Mouse (Mus musculus) thymus, postnatal 0 days (tissue): ENCODE measurements at regions not wholly inside any gene's neighbourhood (a gene's known extent, or its start where the extent isn't known, plus 50 kb on each side); places are given as distances from the start of the nearest gene placed in this dataset.

Experiments used
- DNase-seq: peaks from one replicate; pipeline ENCODE4 v3.0.0-alpha.2; 2015; ENCODE audit warnings: low spot score

DNA sequence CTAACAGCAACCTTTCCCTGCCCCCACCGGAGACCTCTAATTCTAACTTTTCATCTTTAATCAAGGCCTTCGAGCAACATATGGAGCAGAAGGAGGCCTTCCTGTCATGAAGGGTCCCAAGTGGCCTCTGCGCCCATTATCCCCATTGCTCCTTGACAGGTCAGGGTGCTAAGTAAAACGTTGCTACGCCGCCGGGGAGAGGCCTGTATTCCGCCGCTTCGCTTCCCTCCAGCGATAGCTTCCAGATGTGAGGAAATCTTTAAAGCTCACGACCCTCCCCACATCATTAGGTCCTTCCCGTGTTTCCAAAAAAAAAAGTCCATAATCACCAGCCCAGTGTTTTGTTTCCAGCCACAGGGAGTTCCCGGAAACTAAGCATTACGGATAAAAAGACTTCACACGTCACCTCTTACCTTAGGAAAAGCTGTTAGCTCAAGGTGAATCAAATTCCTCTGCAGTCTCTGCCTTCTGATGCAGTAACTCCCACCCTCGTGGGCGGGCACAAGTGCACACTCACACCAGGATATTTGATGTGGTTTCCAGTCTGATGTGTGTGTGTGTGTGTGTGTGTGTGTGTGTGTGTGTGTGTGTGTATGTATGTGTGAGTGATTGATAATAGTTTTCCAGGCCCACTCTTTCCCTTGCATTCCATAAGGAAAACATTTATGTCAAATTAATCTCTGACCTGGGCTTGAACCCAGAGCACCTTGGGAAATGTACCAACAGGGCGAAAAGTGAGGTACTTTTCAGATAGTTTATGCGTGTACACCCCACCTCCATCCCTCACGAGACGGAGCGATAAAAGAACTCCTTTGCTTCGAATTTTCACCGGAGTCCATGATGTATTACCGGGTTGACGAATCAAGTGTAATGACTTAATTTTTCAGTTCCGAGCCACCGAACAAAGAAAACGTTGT lies 107.5 kb downstream of the Gm45692 start:
- no peak for DNase-seq

DNA sequence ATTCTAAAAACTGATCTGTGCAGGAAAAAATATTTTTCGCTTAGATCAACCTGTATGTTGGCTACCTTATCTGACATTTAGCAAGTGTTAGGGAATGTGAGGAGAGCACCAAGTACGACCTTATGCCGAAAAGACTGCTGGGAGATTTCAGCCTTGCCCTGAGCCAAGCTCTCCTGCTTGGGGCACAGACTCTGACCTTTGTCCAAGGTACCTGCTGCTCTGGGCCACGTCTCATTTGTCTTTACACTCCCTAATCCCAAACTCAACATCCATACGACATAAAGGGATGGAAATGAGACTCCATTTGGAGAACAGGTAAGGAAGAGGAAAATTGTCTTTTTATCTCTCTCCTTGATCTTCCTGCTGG lies 108.2 kb downstream of the Gm45692 start:
- DNase-seq: no peak

DNA sequence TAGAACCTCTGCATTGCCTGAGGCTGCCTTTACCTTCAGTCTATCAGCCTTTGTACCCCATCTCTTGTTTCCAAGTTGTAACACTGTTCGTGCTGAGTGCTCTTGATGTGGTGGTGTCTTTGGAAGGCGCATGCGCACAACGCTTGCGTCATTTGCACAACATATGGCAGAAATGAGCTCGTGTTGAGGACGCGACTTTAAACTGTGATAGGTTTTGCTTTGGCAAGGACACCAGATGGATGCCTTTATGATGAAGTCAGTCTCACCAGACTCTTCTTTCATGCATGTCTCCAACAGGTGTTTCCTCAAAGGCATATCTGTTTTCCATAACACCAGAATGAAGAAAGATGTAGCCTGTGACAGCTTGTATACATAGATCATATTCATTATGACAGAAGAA lies 110.2 kb downstream of the Gm45692 start:
- DNase-seq: no peak

DNA sequence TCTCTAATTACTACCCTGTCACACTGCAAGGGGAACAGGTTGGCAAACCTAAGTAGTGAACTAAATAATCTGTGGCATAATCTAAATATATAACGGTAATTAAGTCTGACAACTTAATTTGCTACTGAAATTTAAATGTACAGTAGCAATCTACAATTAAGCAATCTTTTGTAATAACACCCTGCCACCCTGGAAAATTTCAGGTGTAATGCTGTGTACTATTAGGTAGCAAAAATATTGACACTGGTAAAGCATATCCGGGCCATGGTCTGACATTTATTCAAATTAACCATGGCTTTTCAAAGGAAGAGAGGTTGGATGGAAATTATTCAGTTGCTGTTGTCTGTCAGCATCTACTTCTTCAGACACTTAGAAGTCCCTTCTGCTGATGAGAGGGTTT lies 119.7 kb downstream of the Gm45692 start:
- no peak for DNase-seq

DNA sequence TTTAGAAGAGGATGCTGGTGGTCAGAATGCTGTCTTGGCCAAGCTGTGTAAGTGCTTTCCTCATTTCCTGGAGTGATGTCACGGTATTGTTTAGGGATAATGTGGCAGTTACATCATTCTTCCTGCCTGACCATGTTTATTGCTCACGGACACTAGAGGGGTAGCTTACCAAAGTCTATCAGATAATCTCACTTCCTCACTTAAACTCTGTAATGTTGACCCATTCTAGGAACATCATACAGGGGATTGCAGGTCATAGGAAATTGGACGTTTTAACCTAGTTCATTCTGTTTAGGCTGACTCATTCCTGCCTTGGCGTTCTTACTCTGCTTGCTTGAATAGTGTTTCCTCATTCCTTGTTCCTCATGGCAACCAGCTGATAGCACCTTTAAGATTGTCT lies 120.3 kb downstream of the Gm45692 start:
- no peak for DNase-seq

DNA sequence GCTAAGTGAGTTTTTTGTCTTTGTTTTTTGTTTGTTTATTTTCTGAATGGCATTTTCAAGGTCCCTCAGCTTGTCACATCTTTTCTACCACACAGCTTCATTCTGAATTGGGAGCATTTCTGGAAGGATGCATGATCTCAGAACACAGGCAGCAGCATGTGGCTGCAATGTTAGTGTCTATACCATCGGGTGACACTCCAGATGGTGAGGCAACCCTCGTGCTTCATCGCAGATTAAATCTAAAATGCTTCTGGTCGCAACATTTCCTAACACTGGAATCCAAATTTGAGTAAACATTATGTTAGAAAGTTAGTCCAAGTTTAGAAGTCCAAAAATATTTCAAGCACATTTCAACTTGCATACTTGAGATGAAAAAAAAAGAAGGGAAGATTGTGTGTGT lies 124.4 kb downstream of the Gm45692 start:
- DNase-seq: no peak

DNA sequence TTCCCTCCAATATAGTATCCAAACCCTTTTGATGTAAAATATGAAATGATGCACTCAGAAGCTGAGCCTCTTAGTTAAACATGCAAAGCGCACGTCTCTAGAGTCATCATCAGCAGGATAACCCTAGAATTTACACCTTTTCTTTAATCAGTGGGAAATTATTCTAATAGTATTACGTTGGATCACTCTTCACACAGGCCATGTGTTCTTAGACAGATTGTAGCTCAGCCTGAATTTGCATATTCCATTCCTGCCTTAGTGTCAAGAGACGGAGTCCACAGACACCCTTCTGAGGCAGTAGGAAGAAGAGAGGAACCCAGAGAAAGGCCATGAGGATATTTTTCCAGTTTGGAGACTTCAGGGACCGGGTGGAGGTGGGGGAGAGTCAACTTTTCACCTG lies 125.0 kb downstream of the Gm45692 start:
- DNase-seq: no peak

DNA sequence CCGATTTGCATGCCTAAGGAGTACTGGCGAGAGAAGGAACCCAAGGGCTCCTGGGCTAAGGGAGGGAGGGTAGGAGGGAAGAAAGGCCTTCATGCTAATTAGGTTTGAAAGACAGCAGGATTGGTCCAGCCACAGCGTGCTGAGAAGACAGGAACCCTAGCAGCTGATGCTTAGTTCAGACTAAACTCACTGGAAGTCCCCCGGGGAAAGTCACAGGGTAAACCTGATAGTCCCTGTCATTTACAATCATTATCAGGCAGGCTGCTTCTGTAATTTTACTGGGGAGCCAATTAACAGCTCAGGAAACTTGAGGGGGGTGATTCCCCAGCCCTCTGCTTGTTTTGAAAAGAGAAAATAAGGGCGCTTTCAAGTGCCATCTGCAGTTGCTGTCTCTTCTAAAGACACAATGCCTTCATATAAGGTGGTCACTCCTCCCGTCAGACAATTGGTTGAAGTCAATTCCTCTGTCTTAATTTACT lies 135.9 kb downstream of the Gm45692 start:
- no peak for DNase-seq

DNA sequence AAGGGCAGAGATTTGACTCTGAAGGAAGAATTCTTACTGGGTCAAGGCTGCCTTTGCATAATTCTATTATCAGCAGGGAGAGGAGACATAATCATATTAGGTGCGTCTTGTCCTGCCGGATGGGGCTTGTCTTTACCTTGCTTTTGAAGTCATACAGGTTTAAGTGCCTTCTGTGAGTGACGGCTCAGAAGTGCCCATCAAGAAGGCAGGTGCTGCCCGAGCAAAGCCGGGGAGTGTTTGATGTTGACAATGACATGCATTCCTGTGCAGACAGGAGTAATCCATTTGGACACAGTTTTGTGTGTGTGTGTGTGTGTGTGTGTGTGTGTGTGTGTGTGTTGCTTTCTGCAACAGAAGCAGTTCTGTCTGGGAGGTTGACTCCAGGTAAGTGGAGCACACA lies 141.0 kb downstream of the Gm45692 start:
- DNase-seq: no peak

DNA sequence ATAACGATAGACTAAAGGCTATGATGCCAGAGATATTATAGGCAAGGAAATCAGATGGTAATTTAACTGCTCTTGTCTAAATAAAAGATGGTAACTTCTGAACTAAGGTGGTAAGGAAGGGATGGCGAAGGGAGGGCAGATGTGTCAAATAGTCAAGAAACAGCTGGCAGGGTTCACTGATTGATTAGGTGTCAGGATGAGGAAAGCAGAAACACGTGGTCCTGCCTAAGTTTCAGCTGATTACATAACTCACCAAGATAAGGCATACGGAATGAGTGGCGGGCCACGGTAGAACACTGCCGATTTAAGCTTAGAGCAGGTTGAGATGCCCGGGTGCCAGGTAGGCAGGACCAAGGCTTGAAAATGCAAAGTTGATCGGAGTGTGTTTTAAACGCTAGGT lies 143.2 kb downstream of the Gm45692 start:
- DNase-seq: no peak

DNA sequence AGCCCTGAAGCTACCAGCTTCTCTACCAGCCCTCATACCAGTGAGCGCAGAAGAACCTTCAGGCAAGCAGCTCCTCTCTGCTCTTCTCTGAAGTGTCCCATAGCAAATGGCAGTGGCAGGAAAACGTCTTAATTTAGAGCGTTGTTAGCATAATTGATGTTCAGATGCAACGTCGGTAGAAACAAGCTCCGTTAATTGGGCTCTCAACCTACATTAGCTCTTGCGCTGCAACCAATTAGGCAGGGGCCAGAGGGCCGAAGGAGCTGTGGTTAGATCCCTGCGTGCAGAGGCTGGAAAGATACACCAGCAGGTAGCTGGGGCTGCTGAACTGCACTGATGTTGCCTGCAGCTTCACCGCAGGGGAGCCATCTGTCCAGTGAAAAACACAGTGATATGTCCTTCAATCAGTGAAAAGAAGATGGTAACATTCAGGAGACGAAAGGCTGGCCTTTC lies 145.6 kb downstream of the Gm45692 start:
- no peak for DNase-seq

DNA sequence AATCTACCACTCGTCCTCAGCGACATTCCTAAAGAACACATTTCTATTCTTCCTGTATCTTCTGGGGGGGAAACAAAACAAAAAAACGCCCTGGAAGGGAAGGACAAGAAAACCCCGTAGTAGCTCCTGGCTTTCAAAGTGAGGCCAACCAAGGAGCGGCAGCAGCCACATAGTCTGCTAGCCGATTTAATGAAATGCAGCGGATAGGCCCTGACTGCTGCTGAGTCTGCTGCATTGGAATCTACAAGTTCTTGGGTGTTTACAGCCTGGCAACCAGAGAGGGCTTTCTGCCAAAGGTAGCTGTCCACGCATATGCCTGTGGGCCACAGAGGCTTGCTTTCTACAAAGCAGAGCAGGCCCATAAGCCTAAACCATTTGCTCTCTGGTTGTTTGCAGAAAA lies 146.0 kb downstream of the Gm45692 start:
- no peak for DNase-seq

DNA sequence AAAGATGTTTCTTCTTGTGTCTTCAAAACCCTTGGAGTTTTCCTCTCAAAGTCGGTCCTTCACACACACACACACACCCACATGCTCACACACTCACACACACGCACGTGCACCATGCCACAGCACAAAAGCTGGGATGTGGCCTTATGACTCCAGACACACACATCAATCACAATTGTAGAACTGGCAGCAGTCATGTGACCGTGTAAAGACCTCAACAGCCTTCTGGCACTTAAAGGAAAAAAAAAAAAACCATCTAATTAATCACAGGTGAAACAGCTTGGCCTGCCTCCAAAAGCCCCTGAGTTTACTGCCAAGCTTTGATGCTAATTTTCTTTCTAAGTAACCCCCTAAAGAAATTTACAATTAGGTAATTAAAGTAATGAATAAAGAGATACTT lies 147.1 kb downstream of the Gm45692 start:
- DNase-seq: no peak

DNA sequence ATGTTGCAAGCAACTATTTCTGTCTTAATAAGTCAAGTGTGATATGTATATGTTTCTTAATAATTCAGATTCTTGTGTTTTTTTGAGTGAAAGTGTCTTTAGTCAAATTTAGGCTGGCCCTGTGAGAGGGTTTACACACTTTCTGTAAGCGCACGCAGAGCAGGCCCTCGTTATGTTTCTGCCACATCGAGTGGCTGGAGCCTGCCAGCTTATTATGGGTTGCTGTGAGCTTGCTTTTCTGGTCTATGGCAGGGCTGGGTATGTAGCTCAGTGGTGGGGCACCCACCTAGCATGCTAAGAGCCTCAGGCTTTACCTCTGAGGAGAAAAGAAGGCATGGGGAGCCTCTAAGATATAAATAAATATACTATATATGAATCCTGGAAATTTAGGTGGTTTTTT lies 148.2 kb downstream of the Gm45692 start:
- DNase-seq: no peak

DNA sequence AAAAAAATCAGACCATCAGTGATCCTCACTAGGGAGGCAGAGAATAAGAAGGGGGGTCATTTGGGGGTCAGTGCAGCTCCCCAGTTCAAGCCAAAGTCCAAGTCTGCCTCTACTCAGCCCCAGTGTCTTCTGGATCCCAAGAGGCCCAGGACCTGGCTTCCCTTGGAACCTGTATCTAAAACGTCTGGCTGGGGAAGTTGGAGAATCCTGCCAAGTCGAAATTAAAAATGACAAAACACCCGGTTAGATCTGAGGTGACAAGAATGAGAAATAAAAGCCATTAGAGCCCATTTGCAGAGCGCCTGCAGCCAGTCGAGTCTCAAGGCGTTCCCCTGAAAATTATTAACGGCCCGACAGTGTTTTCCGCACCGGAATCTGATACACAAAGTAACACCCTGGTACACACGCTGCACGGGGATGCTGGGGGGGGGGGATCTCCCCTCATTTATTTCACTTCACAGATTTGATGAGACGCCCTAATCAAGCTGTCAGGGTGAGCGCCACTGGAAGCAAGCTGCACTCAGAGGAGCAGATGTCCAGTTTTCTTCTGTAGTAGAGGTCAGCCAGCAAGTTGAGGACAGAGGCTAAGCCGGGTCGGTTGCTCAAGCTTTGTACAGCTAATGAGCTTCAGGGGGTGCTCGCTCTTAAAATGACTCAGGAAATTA lies 149.5 kb downstream of the Gm45692 start:
- DNase-seq: no peak

DNA sequence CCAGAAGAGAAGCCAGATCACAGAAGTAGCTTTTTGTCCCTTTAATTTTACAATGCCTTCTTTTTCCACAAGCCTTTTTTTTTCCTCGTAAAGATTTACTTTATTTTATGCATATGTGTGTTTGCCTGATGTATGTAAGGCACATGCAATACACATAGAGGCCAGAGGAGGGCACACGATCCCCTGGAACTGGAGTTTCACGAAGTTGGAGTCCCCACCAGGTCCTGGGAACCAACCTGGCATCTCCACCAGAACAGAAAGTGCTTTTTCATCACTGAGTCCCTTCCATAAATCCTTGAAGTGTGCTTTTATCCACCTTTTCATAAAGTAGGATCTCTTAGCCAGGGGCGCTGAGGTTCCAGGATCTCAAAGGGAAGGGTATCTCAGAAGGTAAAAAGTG lies 152.8 kb downstream of the Gm45692 start:
- DNase-seq: peak; percentile 11

DNA sequence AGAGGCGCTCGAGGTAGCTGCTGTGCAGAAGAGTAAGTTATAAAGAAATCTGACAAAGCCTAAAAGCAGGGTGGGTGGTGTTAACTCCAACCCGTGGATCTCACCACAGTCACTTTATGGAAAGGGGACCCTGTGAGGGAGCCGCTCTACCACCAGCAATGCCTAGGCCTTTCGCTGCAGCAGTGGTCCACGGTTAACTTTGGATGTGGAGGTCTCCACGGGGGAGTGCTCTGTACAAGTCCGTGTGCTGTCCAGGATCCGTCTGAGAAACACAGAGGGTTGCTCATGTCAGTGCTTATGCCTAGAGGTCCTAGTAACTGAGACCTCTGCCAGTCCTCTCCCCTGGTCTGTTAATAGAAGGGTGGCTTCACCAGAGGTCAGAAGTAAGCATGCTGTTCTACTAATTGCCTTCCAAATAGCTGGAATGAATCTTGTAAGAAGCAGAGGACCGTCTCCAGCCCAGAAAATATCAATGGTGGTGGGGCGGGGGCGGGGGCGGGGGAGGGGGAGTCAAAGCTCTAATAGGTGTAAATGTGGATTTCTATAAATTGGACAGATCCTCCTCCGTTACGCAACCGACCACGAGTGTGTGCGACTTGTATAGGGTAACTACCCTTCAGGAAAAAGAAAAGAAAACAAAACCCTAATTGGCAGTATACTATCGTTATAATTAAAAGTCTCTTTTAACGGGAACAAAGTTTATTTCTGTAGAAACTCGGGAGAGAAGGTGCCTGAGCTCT lies 153.5 kb downstream of the Gm45692 start:
- no peak for DNase-seq

DNA sequence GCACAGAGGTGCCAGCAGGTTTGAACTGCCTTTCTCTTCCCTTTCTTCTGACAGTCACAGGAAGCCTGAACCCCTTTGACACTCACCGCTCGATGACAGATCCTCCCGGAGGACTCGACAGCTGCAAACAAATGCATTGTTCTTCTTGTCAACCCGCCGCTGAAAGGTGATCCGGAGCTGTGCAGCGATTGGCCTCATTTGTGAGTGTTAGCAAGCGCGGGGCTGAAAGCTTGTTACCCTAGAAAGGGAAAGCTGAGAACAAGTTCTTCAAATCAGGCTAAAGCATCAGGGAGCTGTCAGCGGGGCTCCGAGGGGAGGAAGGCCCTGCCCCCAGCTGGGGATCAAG lies 154.1 kb downstream of the Gm45692 start:
- DNase-seq: peak; percentile 5

DNA sequence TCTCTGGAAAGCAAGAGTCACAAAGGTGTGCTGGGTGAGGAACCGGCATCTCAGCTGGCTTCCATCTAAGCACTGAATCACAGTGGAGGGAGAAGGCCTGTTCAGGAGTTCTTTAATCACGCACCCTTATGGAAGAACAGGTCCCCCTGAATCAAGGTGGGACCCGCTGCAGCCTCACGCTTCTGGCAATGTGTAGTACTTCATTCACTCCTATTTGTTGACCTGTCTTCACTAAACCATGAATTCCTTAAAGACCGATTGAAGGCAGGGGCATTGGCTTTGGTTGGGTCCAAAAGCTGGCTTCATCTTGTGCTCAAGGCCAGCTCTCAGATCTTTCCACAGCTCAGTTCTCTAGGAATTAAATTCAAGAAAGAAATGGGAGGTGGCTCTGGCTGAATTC lies 154.5 kb downstream of the Gm45692 start:
- DNase-seq: no peak

DNA sequence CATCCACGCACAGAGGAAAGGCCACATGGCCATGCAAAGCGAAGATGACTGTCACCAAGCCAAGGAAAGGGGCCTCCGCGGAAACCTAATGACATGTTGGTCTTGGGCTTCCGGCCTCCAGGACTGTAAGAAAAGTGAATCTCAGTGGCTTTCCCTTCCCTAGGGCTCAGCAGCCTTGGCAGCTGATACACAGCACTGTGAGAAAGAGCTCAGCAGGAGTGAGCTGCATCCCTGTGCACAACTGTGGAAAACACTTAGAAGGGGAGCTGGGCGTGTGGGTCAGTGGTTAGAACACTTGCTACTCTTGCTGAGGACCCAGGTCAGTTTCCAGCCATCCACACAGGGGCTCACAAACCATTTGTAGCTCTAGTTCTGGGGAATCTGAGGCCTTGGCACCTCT lies 155.1 kb downstream of the Gm45692 start:
- no peak for DNase-seq

DNA sequence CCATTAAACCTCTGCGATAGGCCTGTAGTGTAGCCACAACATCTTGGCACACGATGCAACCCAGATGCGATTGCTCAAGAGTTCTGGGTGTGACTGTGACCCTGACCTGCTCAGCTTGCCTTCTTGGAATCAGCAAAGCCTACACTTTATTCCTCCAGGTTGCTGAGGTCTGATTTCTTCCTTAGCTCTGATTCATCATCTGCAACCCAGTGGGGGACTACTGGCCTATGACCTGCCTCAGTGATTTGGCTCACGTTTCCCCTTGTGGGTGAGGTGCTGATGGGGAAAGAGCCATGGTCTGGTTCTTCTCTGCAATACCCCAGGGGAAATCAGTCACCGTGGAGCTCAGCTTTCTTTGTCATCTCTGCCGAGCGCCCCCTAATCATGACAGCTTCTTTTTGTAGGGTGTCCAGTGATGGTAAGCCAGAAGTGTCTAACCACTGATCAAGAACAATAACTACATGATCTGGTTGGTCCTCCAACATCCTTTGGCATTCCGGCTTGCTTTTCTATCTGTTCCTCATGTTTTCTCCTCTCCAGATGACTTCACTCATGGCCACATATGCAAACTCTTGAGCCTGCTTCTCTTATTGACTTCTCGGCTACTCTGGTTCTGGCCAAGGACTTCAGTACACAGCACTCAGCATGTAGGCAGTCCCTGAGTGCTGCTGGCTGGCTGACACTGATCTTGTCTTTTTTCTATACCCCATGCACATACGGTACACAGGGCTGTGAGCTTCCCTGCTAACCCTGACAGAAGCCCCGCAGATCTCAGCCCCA lies 163.0 kb downstream of the Gm45692 start:
- no peak for DNase-seq
